Mouse (Mus musculus) bone marrow, adult 2 months (tissue): ENCODE data around the gene Chst8.

ENCODE experiments used
- CTCF ChIP-seq: fragments of 200-500 bp; IDR thresholded peaks from 2 replicates; pipeline ENCODE4 v1.5.1; 2011; ENCODE audit warnings: low read length, control low read depth; ENCODE audit not compliant: control insufficient read depth, insufficient read depth
- POLR2A ChIP-seq: fragments of 200-500 bp; IDR thresholded peaks from 2 replicates; pipeline ENCODE4 v1.6.1; 2011; ENCODE audit warnings: low read depth, mild to moderate bottlenecking, control low read depth, low read length, borderline replicate concordance; ENCODE audit not compliant: control insufficient read depth

- TF ChIP-seq POLR2A (no peak), CTCF (no peak)
Measured at GRCm38 (mm10) chr7:34847900-34848299, 35.4 kb upstream of the Chst8 start.
